Mouse (Mus musculus): ENCODE measurements around the gene Specc1l.

DNA sequence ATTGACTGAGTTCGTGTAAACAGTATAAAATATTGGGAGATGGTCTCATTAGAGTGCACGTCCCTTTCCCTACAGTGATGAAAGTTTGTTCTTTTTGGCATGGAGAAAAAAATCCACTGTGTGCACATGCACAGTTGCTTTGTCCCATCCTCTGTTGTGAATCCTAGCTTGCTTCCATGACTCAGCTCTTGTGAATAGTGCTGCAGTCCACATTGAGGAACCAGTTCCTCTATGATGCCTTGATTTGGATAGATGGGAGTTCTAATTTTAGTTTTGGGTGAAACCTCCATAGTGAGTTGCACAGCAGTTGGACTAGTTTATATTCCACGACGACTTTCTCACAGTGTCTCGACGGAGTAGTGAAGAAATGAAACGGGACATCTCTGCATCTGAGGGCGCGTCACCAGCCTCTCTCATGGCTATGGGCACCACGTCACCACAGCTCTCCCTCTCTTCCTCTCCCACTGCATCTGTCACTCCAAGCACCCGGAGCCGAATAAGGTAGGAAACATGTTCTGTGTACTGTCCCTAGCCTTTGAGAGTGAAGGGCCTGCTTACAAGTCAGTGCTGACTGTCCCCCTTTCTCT is 64.6 kb downstream of the Specc1l start:
- TF ChIP-seq CTCF (IDR thresholded peaks at IDR 0.05; ENCODE audit: extremely low read depth, insufficient read depth, insufficient read length, insufficient replicate concordance) (no peak), POLR2A (IDR thresholded peaks at IDR 0.05; ENCODE audit: low read depth, low read length) (no peak)

Data from spleen, adult 2 months (tissue).